Mouse (Mus musculus) testis, postnatal 10 days (tissue): Measurements from ENCODE around the gene Lipi.

ENCODE experiments used
- DNase-seq: peaks from one replicate; pipeline ENCODE4 v3.0.0; 2021; ENCODE audit warnings: low spot score

Gene Lipi

GRCm38 (mm10) chr16:75585961-75586360 is at the start of gene Lipi:
Lipi (minus strand) TSS chr16:75586061.
- DNase-seq = no peak

GRCm38 (mm10) chr16:75627862-75628261 is 42.0 kb upstream of the Lipi start:
- no peak for DNase-seq

GRCm38 (mm10) chr16:75617651-75618349 is 31.9 kb upstream of the Lipi start:
- peak; percentile 45 for DNase-seq

- no peak for DNase-seq
These were observed 26.7 kb upstream of the Lipi start for GRCm38 (mm10) chr16:75612561-75612960.

GRCm38 (mm10) chr16:75606415-75606814 is 20.6 kb upstream of the Lipi start:
- no peak for DNase-seq

GRCm38 (mm10) chr16:75593501-75594183 is 7.8 kb upstream of the Lipi start:
- DNase-seq = no peak

GRCm38 (mm10) chr16:75592671-75593500 is 7.0 kb upstream of the Lipi start, which contains the start of gene Rbm11:
Rbm11 (plus strand) TSS chr16:75592844.
- peak; percentile 90 for DNase-seq

- DNase-seq = no peak
These were observed 605 bp upstream of the Lipi start for GRCm38 (mm10) chr16:75586466-75586865.

GRCm38 (mm10) chr16:75582279-75582678 is 3.6 kb downstream of the Lipi start:
- no peak for DNase-seq

GRCm38 (mm10) chr16:75562910-75563309 is 23.0 kb downstream of the Lipi start:
- DNase-seq = no peak

- no peak for DNase-seq
These were observed 40.6 kb downstream of the Lipi start for GRCm38 (mm10) chr16:75545310-75545709.

GRCm38 (mm10) chr16:75537784-75538565 is 47.9 kb downstream of the Lipi start:
- DNase-seq = no peak

- no peak for DNase-seq
These were observed 54.2 kb downstream of the Lipi start for GRCm38 (mm10) chr16:75531705-75532104.

GRCm38 (mm10) chr16:75496568-75496967 is 89.3 kb downstream of the Lipi start:
- no peak for DNase-seq
